Mouse (Mus musculus): ENCODE results near the gene Lpcat2b. TPM values are rescaled to one million over a fixed set of nuclear protein-coding genes. Genes with fewer than 3 reads are reported as not detected.

The Lpcat2b gene
- polyA plus RNA-seq, 1 experiment, result not detected

DNA sequence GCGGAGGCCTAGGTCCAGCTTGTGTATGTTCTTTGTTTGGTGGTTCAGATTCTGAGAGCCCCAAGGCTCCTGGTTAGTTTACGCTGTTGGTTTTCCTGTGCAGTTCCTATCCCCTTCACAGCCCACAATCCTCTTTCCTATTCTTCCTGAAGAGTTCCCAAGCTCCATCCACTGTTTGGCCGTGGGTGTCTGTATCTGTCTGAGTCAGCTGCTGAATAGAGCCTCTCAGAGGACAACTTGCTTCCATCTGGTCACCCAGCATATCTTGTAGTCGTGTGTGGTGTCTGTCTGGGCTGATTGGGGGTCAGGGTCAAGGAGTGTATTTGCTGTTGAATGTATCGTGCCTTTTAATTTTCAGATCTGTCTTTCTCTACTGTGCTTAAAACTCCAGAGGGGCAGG, 10.5 kb downstream of the Lpcat2b start:
- no peak for DNase-seq (ENCODE audit: low read depth, low spot score)
- WGBS, result 77% methylated on average over 5 of the region's 5 CpGs

GRCm38 (mm10) chr5:107444251-107444650, 12.9 kb downstream of the Lpcat2b start:
- no peak for DNase-seq (ENCODE audit: low read depth, low spot score)
- 91% methylated on average over 4 of the region's 4 CpGs for whole genome bisulfite sequencing

- 60% methylated on average over 4 of the region's 4 CpGs for WGBS
- no peak for DNase-seq (ENCODE audit: low read depth, low spot score)
Observed at GRCm38 (mm10) chr5:107447977-107448376, 16.6 kb downstream of the Lpcat2b start.

DNA sequence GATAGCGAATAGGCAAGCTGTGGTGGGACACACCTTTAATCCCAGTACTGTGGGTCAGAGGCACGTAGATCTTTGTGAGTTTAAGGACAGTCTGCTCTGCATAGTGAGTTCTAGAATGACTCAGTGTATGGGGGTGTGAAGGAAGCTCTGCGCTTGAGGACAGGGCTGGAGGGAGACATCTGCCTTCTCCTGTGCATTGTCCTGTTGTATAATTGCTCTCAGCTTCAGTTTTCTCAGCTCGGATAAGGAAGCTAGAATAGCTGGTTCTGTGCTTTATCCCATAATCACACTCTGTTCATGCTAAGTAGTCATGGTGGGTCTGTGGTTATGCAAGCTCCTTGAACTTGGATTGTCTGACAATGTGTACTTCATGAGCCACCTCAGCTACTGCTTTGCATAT, 17.4 kb downstream of the Lpcat2b start:
- no peak for DNase-seq (ENCODE audit: low read depth, low spot score)
- WGBS, result 83% methylated on average over 4 of the region's 4 CpGs

DNA sequence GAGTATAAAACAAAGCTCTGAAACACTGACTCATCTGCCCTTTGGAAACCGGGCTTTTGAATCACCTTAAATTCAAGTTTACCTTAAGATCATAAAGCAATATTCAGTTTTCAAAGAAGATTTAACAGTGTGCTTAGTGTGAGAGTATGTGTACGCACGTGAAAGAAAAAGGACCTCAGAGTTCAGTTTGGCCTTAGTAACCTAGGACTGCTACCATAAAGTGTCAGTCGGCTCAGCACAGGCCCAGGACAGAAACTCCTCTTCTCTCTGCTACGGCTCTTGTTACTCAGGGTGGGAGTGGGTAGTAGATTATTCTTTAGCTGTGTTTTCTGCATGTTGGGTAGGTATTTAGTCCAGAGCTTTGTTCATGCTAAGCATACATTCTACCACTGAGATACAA, 18.3 kb downstream of the Lpcat2b start:
- WGBS, result 40% methylated on average over 5 of the region's 5 CpGs
- no peak for DNase-seq (ENCODE audit: low read depth, low spot score)

DNA sequence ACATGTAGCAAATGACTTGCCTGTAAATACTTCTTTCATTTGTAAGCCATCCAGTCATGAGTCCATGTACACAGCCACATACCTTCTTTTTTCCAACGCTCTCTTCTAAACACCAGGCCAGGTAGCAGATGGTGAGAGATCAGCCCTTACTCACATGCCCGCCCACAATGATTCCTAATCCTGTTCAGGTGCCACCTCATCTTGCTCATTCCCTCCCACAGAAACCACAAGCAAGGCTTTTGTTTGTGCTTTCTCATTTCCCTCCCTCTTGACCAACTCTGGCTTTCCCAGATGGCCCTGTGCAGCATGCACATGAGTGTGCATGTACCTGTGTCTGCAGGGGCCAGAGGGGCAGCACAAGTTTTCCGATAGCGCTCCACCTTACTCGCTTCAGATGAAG, 18.9 kb downstream of the Lpcat2b start:
- no peak for DNase-seq (ENCODE audit: low read depth, low spot score)
- WGBS, result 89% methylated on average over 5 of the region's 5 CpGs

- no peak for DNase-seq (ENCODE audit: low read depth, low spot score)
- 92% methylated on average over 4 of the region's 4 CpGs for WGBS
Observed at GRCm38 (mm10) chr5:107462147-107463076, 31.1 kb downstream of the Lpcat2b start.

DNA sequence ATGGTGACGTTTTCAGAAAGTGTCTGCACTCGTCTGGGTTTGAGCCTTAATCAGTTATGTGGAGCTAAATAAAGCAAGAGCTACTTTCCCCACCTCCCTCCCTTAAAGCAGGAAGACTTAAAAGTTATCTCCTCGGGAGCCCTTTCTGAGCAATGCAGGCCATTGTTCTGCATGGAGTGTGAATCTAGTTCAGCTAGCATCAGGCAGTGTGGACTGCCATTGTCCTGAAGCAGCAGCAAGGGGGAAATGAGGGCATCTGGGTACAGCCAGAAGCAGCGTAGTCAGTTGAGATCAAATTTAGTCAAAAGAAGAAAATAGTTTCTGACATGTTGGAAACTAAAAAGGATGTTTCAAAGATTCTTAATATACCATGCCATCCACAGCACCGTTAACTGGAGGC, 35.2 kb downstream of the Lpcat2b start:
- 73% methylated on average over 5 of the region's 5 CpGs for WGBS
- no peak for DNase-seq (ENCODE audit: low read depth, low spot score)

- WGBS, result 87% methylated on average over 4 of the region's 4 CpGs
- no peak for DNase-seq (ENCODE audit: low read depth, low spot score)
Observed at GRCm38 (mm10) chr5:107467098-107467497, 35.7 kb downstream of the Lpcat2b start.

- no peak for DNase-seq (ENCODE audit: low read depth, low spot score)
- 86% methylated on average over 10 of the region's 10 CpGs for WGBS
Observed at GRCm38 (mm10) chr5:107470600-107471329, 39.4 kb downstream of the Lpcat2b start.

DNA sequence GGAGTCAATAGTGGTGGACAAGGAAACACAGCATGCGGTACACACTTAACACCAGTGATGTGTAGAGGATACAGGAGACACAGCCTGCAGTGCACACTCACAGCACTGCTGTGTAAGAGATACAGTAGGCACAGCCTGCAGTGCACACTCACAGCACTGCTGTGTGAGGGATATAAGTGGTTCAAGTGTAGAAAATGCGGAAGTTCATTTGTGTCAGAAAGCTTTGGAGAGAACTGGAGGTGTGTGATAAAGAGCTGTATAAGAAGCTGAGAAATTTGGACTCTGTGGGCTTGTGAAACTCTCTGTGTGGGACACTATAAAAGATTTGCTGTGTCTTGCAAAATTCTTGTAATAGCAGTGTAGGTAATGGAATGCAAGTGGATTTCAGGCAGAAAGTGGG, 48.8 kb downstream of the Lpcat2b start:
- WGBS, result 85% methylated on average over 2 of the region's 2 CpGs
- no peak for DNase-seq (ENCODE audit: low read depth, low spot score)

Other genes with a start within 250 kb of the Lpcat2b start
- gene Tgfbr3, start 141.9 kb upstream of the Lpcat2b start, polyA plus RNA-seq (2012; rRNA removed), result 4.7 and 7.5 TPM in 2 replicates
- gene Brdt, start 100.4 kb upstream of the Lpcat2b start, polyA plus RNA-seq (2012; rRNA removed), result 0.32 and 0.41 TPM in 2 replicates
- gene Ephx4, start 28.8 kb upstream of the Lpcat2b start, polyA plus RNA-seq (2012; rRNA removed), result 0.19 and 0.71 TPM in 2 replicates
- gene Btbd8, start 6.4 kb downstream of the Lpcat2b start, polyA plus RNA-seq (2012; rRNA removed), result 0.73 and 1.0 TPM in 2 replicates
- not detected in 2 replicates for gene Gm42669, start 76.1 kb downstream of the Lpcat2b start, polyA plus RNA-seq (2012; rRNA removed)
- not detected in 2 replicates for gene 1700028K03Rik, start 103.2 kb downstream of the Lpcat2b start, polyA plus RNA-seq (2012; rRNA removed)
- 1.6 and 1.9 TPM in 2 replicates for gene Rpap2, start 165.8 kb downstream of the Lpcat2b start, polyA plus RNA-seq (2012; rRNA removed)
- gene Glmn, start 166.3 kb downstream of the Lpcat2b start, polyA plus RNA-seq (2012; rRNA removed), result 0.41 and 0.53 TPM in 2 replicates